Mouse (Mus musculus): ENCODE results near the gene Ccdc9. TPM values are rescaled to one million over a fixed set of nuclear protein-coding genes. Genes with fewer than 3 reads are reported as not detected.

Gene Ccdc9
- total and polyA plus RNA-seq, 3 experiments: 32.0 to 81.0 (median 47.6) TPM

DNA sequence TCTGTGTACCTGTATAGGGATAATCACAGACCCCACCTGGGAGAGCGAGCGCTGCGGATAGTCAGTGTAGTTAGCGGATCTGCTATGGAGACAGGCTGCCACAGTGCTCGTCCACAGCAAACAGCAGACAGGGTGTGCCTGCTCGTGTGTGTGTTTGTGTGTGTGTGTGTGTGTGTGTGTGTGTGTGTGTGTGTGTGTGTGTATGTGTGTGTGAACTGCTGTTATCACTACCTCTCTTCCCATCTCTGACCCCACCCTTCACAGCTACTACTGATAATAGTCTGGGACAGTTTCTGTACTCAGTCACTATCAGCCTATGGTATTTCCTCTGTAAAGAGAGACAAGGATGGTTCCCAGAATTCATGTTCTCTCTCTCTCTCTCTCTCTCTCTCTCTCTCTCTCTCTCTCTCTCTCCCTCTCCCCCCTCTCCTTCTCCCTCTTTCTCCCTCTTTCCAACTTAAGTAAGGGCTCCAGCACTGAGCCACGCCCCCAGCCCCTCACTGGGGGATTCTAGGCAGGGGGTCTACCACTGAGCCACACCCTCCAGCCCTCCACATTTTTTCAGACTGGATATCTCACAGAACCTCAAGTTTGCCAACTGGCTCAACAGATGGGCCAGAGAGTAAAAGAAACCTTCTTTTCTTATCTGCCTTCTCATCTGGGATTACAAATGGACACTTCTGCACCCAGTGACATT, 46.2 kb downstream of the Ccdc9 start:
- Histone ChIP-seq H3K4me3 (replicated peaks in 1 of 3; ENCODE audit: low read depth in 2 of 3, low read length in 2 of 3, poor library complexity in 1 of 3) (no peak overlapping the region), H3K27me3 (replicated peaks) (no peaks in the 10 kb centered on the region), H3K36me3 (replicated peaks in 1 of 2; ENCODE audit: control insufficient read depth in 1 of 2, insufficient read depth in 1 of 2, low read length in 1 of 2) (no peaks in the 10 kb centered on the region), H3K27ac (ENCODE audit: insufficient read depth, low read depth) (no peak overlapping the region), H3K9me3 (replicated peaks; ENCODE audit: low read length) (no peaks in the 10 kb centered on the region), H3K79me2 (replicated peaks; ENCODE audit: control insufficient read depth, extremely low read depth, insufficient read depth, poor library complexity, severe bottlenecking) (no peaks in the 10 kb centered on the region), H3K4me2 (ENCODE audit: insufficient read depth, low read depth, poor library complexity, severe bottlenecking) (no peak overlapping the region), H3K9ac (ENCODE audit: insufficient read depth, low read depth) (no peak overlapping the region), H3K4me1 (ENCODE audit: control insufficient read depth in 1 of 2, insufficient read depth in 2 of 2) (peaks cover 14 to 36% of the 10 kb centered on the region in 2 experiments)
- DNase-seq (ENCODE audit: extremely low read depth): no peak
- TF ChIP-seq ELF1 (IDR thresholded peaks at IDR 0.05; ENCODE audit: low read depth, low read length) (no peak), NELFE (IDR thresholded peaks at IDR 0.05; ENCODE audit: low read depth, low read length) (no peak)
- dilution Hi-C loops (cut with MboI; ENCODE audit: extremely low pct_ligation_motif_present, extremely low pct_unique_long_range_greater_than_20kb, low sequenced_read_pairs) (no loop called here), in situ Hi-C loops (cut with MboI; ENCODE audit: low pct_ligation_motif_present, low pct_unique_long_range_greater_than_20kb, low sequenced_read_pairs) (no loop called here)

GRCm38 (mm10) chr7:16239554-16239997, 47.0 kb downstream of the Ccdc9 start:
- dilution Hi-C loops (cut with MboI; ENCODE audit: extremely low pct_ligation_motif_present, extremely low pct_unique_long_range_greater_than_20kb, low sequenced_read_pairs): no loop called here
- H3K79me2 ChIP-seq (replicated peaks; ENCODE audit: control insufficient read depth, extremely low read depth, insufficient read depth, poor library complexity, severe bottlenecking): no peaks in the 10 kb centered on the region
- H3K27me3 ChIP-seq (replicated peaks): no peaks in the 10 kb centered on the region
- no peaks in the 10 kb centered on the region for H3K9me3 ChIP-seq (replicated peaks; ENCODE audit: low read length)
- H3K4me1 ChIP-seq (ENCODE audit: control insufficient read depth in 1 of 2, insufficient read depth in 2 of 2): peaks cover 14 to 36% of the 10 kb centered on the region in 2 experiments
- peak; percentile 96 for DNase-seq (ENCODE audit: extremely low read depth)
- peak overlapping the region; percentile 31 for H3K27ac ChIP-seq (ENCODE audit: insufficient read depth, low read depth)
- H3K4me2 ChIP-seq (ENCODE audit: insufficient read depth, low read depth, poor library complexity, severe bottlenecking): peak overlapping the region; percentile 69
- in situ Hi-C loops (cut with MboI; ENCODE audit: low pct_ligation_motif_present, low pct_unique_long_range_greater_than_20kb, low sequenced_read_pairs): no loop called here
- no peak overlapping the region for H3K4me3 ChIP-seq (replicated peaks in 1 of 3; ENCODE audit: low read depth in 2 of 3, low read length in 2 of 3, poor library complexity in 1 of 3)
- no peak overlapping the region for H3K9ac ChIP-seq (ENCODE audit: insufficient read depth, low read depth)
- H3K36me3 ChIP-seq (replicated peaks in 1 of 2; ENCODE audit: control insufficient read depth in 1 of 2, insufficient read depth in 1 of 2, low read length in 1 of 2): no peaks in the 10 kb centered on the region
- TF ChIP-seq IRF4 (IDR thresholded peaks at IDR 0.05; ENCODE audit: low read depth, low read length) (peak; percentile 70), SIN3A (IDR thresholded peaks at IDR 0.05; ENCODE audit: low read length) (peak; percentile 49; the same call in 1 of the 2 replicates), USF1 (IDR thresholded peaks at IDR 0.05; ENCODE audit: low read depth, low read length) (no peak), CTCF (conservative IDR thresholded peaks at IDR 0.05 in 1 of 2, IDR thresholded peaks at IDR 0.05 in 1 of 2; ENCODE audit: low read depth in 2 of 2, low read length in 2 of 2) (no peak), RAD21 (IDR thresholded peaks at IDR 0.05; ENCODE audit: low read depth, low read length) (no peak), KAT2A (IDR thresholded peaks at IDR 0.05; ENCODE audit: insufficient replicate concordance, low read length) (no peak), MAZ (IDR thresholded peaks at IDR 0.05; ENCODE audit: low read depth, low read length) (no peak), RCOR1 (conservative IDR thresholded peaks at IDR 0.05; ENCODE audit: low read depth, low read length) (no peak), CHD1 (IDR thresholded peaks at IDR 0.05; ENCODE audit: low read depth, low read length) (no peak), MYC (IDR thresholded peaks at IDR 0.05; ENCODE audit: low read depth, low read length) (peak; percentile 53; the same call in 1 of the 2 replicates), ELF1 (IDR thresholded peaks at IDR 0.05; ENCODE audit: low read depth, low read length) (no peak), ZNF384 (IDR thresholded peaks at IDR 0.05; ENCODE audit: low read depth, low read length) (no peak), MEF2A (IDR thresholded peaks at IDR 0.05; ENCODE audit: borderline replicate concordance, low read depth, low read length) (peak; percentile 90), BHLHE40 (IDR thresholded peaks at IDR 0.05; ENCODE audit: low read depth, low read length) (peak; percentile 82; the same call in 1 of the 2 replicates), JUN (IDR thresholded peaks at IDR 0.05; ENCODE audit: insufficient read depth, low read depth, low read length) (no peak), SMC3 (IDR thresholded peaks at IDR 0.05; ENCODE audit: low read depth, low read length) (no peak), EP300 (IDR thresholded peaks at IDR 0.05; ENCODE audit: low read length) (peak; percentile 87), TCF12 (IDR thresholded peaks at IDR 0.05; ENCODE audit: low read depth, low read length) (peak; percentile 50; the same call in 1 of the 2 replicates), ZKSCAN1 (IDR thresholded peaks at IDR 0.05; ENCODE audit: borderline replicate concordance, low read depth, low read length) (no peak), ETS1 (conservative IDR thresholded peaks at IDR 0.05; ENCODE audit: low read depth, low read length) (peak; percentile 76), CHD2 (IDR thresholded peaks at IDR 0.05; ENCODE audit: low read length) (peak; percentile 28; the same call in 1 of the 2 replicates), UBTF (IDR thresholded peaks at IDR 0.05; ENCODE audit: low read depth, low read length) (no peak), POLR2A (IDR thresholded peaks at IDR 0.05; ENCODE audit: low read depth, low read length) (no peak), TBP (conservative IDR thresholded peaks at IDR 0.05; ENCODE audit: low read depth, low read length) (no peak), NELFE (IDR thresholded peaks at IDR 0.05; ENCODE audit: low read depth, low read length) (no peak), USF2 (conservative IDR thresholded peaks at IDR 0.05; ENCODE audit: low read depth, low read length) (no peak), MAX (IDR thresholded peaks at IDR 0.05; ENCODE audit: low read length) (no peak), HCFC1 (IDR thresholded peaks at IDR 0.05; ENCODE audit: low read depth, low read length) (no peak), MXI1 (IDR thresholded peaks at IDR 0.05; ENCODE audit: low read depth, low read length) (no peak), GABPA (IDR thresholded peaks at IDR 0.05; ENCODE audit: insufficient replicate concordance, low read depth, low read length) (no peak), E2F4 (IDR thresholded peaks at IDR 0.05; ENCODE audit: insufficient replicate concordance, low read depth, low read length) (no peak), JUND (conservative IDR thresholded peaks at IDR 0.05; ENCODE audit: low read depth, low read length) (no peak; the same call in 1 of the 2 replicates)
